Mouse (Mus musculus): ENCODE data around the gene Wnt9b. TPM values are rescaled to one million over a fixed set of nuclear protein-coding genes. Genes with fewer than 3 reads are reported as not detected.

The Wnt9b gene
- polyA plus RNA-seq, 1 experiment from 2014 or later: 0.95 TPM

GRCm38 (mm10) chr11:103697565-103698176 is 52.0 kb downstream of the Wnt9b start, which contains the start of gene Gosr2:
TSS of gene Gosr2 (minus strand) at chr11:103697898.
- H3K4me1 ChIP-seq (ENCODE audit: control insufficient read depth, insufficient read depth, low read length): peaks cover 3% of the 10 kb centered on the region; the same call in 1 of the 2 replicates
- peak within 1 kb of the TSS; percentile 84 for H3K9ac ChIP-seq (ENCODE audit: low read length)
- H3K4me3 ChIP-seq (ENCODE audit: low read depth, low read length): peak within 1 kb of the TSS; percentile 67
- no peaks in the 10 kb centered on the region for H3K9me3 ChIP-seq (ENCODE audit: control insufficient read depth, low read length)
- DNase-seq (ENCODE audit: low spot score) (peak; percentile 93), ATAC-seq (ENCODE audit: insufficient read depth, low FRiP score, low TSS enrichment) (peak; percentile 96)
- under 1% methylated on average over 56 of the region's 57 CpGs for WGBS
- peak within 1 kb of the TSS; percentile 52 for H3K4me2 ChIP-seq (ENCODE audit: low read depth)
- H3K36me3 ChIP-seq (ENCODE audit: control insufficient read depth, insufficient read depth, low read length): no peaks in the 10 kb centered on the region
- no peaks in the 10 kb centered on the region for H3K27me3 ChIP-seq (ENCODE audit: control insufficient read depth, insufficient read depth, low read length)
- peak within 1 kb of the TSS; percentile 90 for H3K27ac ChIP-seq (ENCODE audit: low read depth, low read length)

- H3K9me3 ChIP-seq (ENCODE audit: control insufficient read depth, low read length): no peaks in the 10 kb centered on the region
- DNase-seq (ENCODE audit: low spot score) (no peak), ATAC-seq (ENCODE audit: insufficient read depth, low FRiP score, low TSS enrichment) (peak; percentile 68)
- no peaks in the 10 kb centered on the region for H3K27me3 ChIP-seq (ENCODE audit: control insufficient read depth, insufficient read depth, low read length)
- H3K36me3 ChIP-seq (ENCODE audit: control insufficient read depth, insufficient read depth, low read length): no peaks in the 10 kb centered on the region
- H3K9ac ChIP-seq (ENCODE audit: low read length): peak overlapping the region; percentile 84
- peak overlapping the region; percentile 90 for H3K27ac ChIP-seq (ENCODE audit: low read depth, low read length)
- peaks cover 3% of the 10 kb centered on the region; the same call in 1 of the 2 replicates for H3K4me1 ChIP-seq (ENCODE audit: control insufficient read depth, insufficient read depth, low read length)
- WGBS: 2% methylated on average over 18 of the region's 18 CpGs
- peak overlapping the region; percentile 52 for H3K4me2 ChIP-seq (ENCODE audit: low read depth)
- peak overlapping the region; percentile 67 for H3K4me3 ChIP-seq (ENCODE audit: low read depth, low read length)
Observed at GRCm38 (mm10) chr11:103696851-103697564, 52.6 kb downstream of the Wnt9b start.

- H3K9ac ChIP-seq (ENCODE audit: low read length): no peak overlapping the region
- H3K36me3 ChIP-seq (ENCODE audit: control insufficient read depth, insufficient read depth, low read length): no peaks in the 10 kb centered on the region; the same call in 1 of the 2 replicates
- no peak for ATAC-seq (ENCODE audit: insufficient read depth, low FRiP score, low TSS enrichment)
- no peak overlapping the region for H3K4me2 ChIP-seq (ENCODE audit: low read depth)
- 93% methylated on average over 1 of the region's 1 CpGs for WGBS
- DNase-seq (ENCODE audit: low spot score): no peak
- H3K27me3 ChIP-seq (ENCODE audit: control insufficient read depth, insufficient read depth, low read length): no peaks in the 10 kb centered on the region
- no peak overlapping the region for H3K4me3 ChIP-seq (ENCODE audit: low read depth, low read length)
- H3K27ac ChIP-seq (ENCODE audit: low read depth, low read length): no peak overlapping the region
- no peaks in the 10 kb centered on the region for H3K9me3 ChIP-seq (ENCODE audit: control insufficient read depth, low read length)
- peaks cover under 1% of the 10 kb centered on the region; the same call in 1 of the 2 replicates for H3K4me1 ChIP-seq (ENCODE audit: control insufficient read depth, insufficient read depth, low read length)
Observed at GRCm38 (mm10) chr11:103693241-103693640, 56.4 kb downstream of the Wnt9b start.

- Histone ChIP-seq H3K27ac (ENCODE audit: low read depth, low read length) (no peak overlapping the region), H3K4me2 (ENCODE audit: low read depth) (no peak overlapping the region), H3K9ac (ENCODE audit: low read length) (no peak overlapping the region), H3K9me3 (ENCODE audit: control insufficient read depth, low read length) (no peaks in the 10 kb centered on the region), H3K4me3 (ENCODE audit: low read depth, low read length) (no peak overlapping the region), H3K27me3 (ENCODE audit: control insufficient read depth, insufficient read depth, low read length) (no peaks in the 10 kb centered on the region), H3K36me3 (ENCODE audit: control insufficient read depth, insufficient read depth, low read length) (peaks cover 4% of the 10 kb centered on the region; the same call in 1 of the 2 replicates), H3K4me1 (ENCODE audit: control insufficient read depth, insufficient read depth, low read length) (no peaks in the 10 kb centered on the region)
- ATAC-seq (ENCODE audit: insufficient read depth, low FRiP score, low TSS enrichment) (no peak), DNase-seq (ENCODE audit: low spot score) (no peak)
- WGBS: 88% methylated on average over 1 of the region's 1 CpGs
Observed at GRCm38 (mm10) chr11:103691036-103691435, 58.6 kb downstream of the Wnt9b start.

GRCm38 (mm10) chr11:103688980-103689378 is 60.6 kb downstream of the Wnt9b start:
- ATAC-seq (ENCODE audit: insufficient read depth, low FRiP score, low TSS enrichment): no peak

GRCm38 (mm10) chr11:103688271-103688979 is 61.2 kb downstream of the Wnt9b start:
- Histone ChIP-seq H3K4me2 (ENCODE audit: low read depth) (no peak overlapping the region), H3K36me3 (ENCODE audit: control insufficient read depth, insufficient read depth, low read length) (peaks cover 9% of the 10 kb centered on the region; the same call in 1 of the 2 replicates), H3K27me3 (ENCODE audit: control insufficient read depth, insufficient read depth, low read length) (no peaks in the 10 kb centered on the region), H3K9me3 (ENCODE audit: control insufficient read depth, low read length) (no peaks in the 10 kb centered on the region), H3K27ac (ENCODE audit: low read depth, low read length) (no peak overlapping the region), H3K4me3 (ENCODE audit: low read depth, low read length) (no peak overlapping the region), H3K4me1 (ENCODE audit: control insufficient read depth, insufficient read depth, low read length) (no peaks in the 10 kb centered on the region), H3K9ac (ENCODE audit: low read length) (no peak overlapping the region)
- ATAC-seq (ENCODE audit: insufficient read depth, low FRiP score, low TSS enrichment) (no peak), DNase-seq (ENCODE audit: low spot score) (no peak)
- 77% methylated on average over 6 of the region's 6 CpGs for WGBS

More at GRCm38 (mm10) chr11:103688980-103689378, 60.6 kb downstream of the Wnt9b start:
- Histone ChIP-seq H3K9ac (ENCODE audit: low read length) (no peak overlapping the region), H3K4me3 (ENCODE audit: low read depth, low read length) (no peak overlapping the region), H3K27me3 (ENCODE audit: control insufficient read depth, insufficient read depth, low read length) (no peaks in the 10 kb centered on the region), H3K9me3 (ENCODE audit: control insufficient read depth, low read length) (no peaks in the 10 kb centered on the region), H3K36me3 (ENCODE audit: control insufficient read depth, insufficient read depth, low read length) (peaks cover 9% of the 10 kb centered on the region; the same call in 1 of the 2 replicates), H3K4me2 (ENCODE audit: low read depth) (no peak overlapping the region), H3K27ac (ENCODE audit: low read depth, low read length) (no peak overlapping the region), H3K4me1 (ENCODE audit: control insufficient read depth, insufficient read depth, low read length) (no peaks in the 10 kb centered on the region)
- 31% methylated on average over 3 of the region's 3 CpGs for WGBS
- DNase-seq (ENCODE audit: low spot score): no peak

- H3K36me3 ChIP-seq (ENCODE audit: control insufficient read depth, insufficient read depth, low read length): peaks cover 9% of the 10 kb centered on the region; the same call in 1 of the 2 replicates
- H3K4me1 ChIP-seq (ENCODE audit: control insufficient read depth, insufficient read depth, low read length): no peaks in the 10 kb centered on the region
- ATAC-seq (ENCODE audit: insufficient read depth, low FRiP score, low TSS enrichment) (no peak), DNase-seq (ENCODE audit: low spot score) (no peak)
- H3K4me2 ChIP-seq (ENCODE audit: low read depth): no peak overlapping the region
- H3K9me3 ChIP-seq (ENCODE audit: control insufficient read depth, low read length): no peaks in the 10 kb centered on the region
- 96% methylated on average over 6 of the region's 6 CpGs for WGBS
- no peak overlapping the region for H3K9ac ChIP-seq (ENCODE audit: low read length)
- no peak overlapping the region for H3K4me3 ChIP-seq (ENCODE audit: low read depth, low read length)
- no peak overlapping the region for H3K27ac ChIP-seq (ENCODE audit: low read depth, low read length)
- no peaks in the 10 kb centered on the region for H3K27me3 ChIP-seq (ENCODE audit: control insufficient read depth, insufficient read depth, low read length)
Observed at GRCm38 (mm10) chr11:103686706-103687105, 62.9 kb downstream of the Wnt9b start.

- H3K4me2 ChIP-seq (ENCODE audit: low read depth): no peak overlapping the region
- H3K9ac ChIP-seq (ENCODE audit: low read length): no peak overlapping the region
- H3K36me3 ChIP-seq (ENCODE audit: control insufficient read depth, insufficient read depth, low read length): peaks cover 11% of the 10 kb centered on the region; the same call in 1 of the 2 replicates
- WGBS: 89% methylated on average over 7 of the region's 7 CpGs
- H3K4me3 ChIP-seq (ENCODE audit: low read depth, low read length): no peak overlapping the region
- DNase-seq (ENCODE audit: low spot score) (no peak), ATAC-seq (ENCODE audit: insufficient read depth, low FRiP score, low TSS enrichment) (no peak)
- H3K27ac ChIP-seq (ENCODE audit: low read depth, low read length): no peak overlapping the region
- H3K27me3 ChIP-seq (ENCODE audit: control insufficient read depth, insufficient read depth, low read length): no peaks in the 10 kb centered on the region
- H3K4me1 ChIP-seq (ENCODE audit: control insufficient read depth, insufficient read depth, low read length): no peaks in the 10 kb centered on the region
- H3K9me3 ChIP-seq (ENCODE audit: control insufficient read depth, low read length): no peaks in the 10 kb centered on the region
Observed at GRCm38 (mm10) chr11:103685261-103685736, 64.3 kb downstream of the Wnt9b start.
